ENCODE assay signal across 23 mouse cellular contexts in the genomic region with DNA sequence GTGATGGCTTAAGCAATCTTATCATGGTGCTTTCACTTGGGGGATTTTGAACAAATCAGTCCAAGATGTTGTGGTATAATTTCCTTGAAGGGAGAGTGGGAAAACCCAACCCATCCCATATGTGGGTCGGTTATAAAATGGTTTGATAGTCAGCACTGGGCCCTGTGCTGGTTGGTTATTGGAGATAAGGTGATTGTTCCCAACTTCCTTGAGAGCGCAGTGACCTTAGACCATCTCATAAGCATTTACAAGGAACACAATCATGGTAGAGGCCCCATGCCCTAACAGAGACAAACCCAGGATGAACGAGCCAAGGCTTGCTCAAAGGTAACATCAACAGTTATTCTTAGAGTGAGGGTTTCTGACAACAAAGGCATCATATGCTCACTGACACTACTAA. TPM values are rescaled to one million over a fixed set of nuclear protein-coding genes. Genes with fewer than 3 reads are reported as not detected.
DNase-seq lines count a peak whose midpoint lies in the region; ATAC-seq lines count a peak whose summit lies in the region.
"Had no signal": no experiment of that assay in that cellular context is flagged by ENCODE, and none has a peak within 500 bp of the region (broad histone marks: within the 10 kb centered on the region; RNA-seq: fewer than 3 reads in every experiment).

No protein-coding gene starts in this region.

- H3K9me3 ChIP-seq in intestine, embryonic 15.5 days = no peaks in the 10 kb centered on the region
- no peaks in the 10 kb centered on the region for H3K9me3 ChIP-seq in intestine, embryonic 16.5 days (ENCODE audit: control insufficient read depth, low read length)
- H3K9me3 ChIP-seq in limb, embryonic 10.5 days (replicated peaks) = no peaks in the 10 kb centered on the region
- H3K9me3 ChIP-seq: embryonic facial prominence, embryonic 13.5 days; embryonic facial prominence, embryonic 15.5 days; forebrain, embryonic 10.5 days; forebrain, embryonic 12.5 days had no signal

- no peaks in the 10 kb centered on the region for H3K36me3 ChIP-seq in intestine, embryonic 15.5 days
- H3K36me3 ChIP-seq in intestine, embryonic 16.5 days (ENCODE audit: control insufficient read depth, insufficient read depth, low read length) = no peaks in the 10 kb centered on the region
- H3K36me3 ChIP-seq in limb, embryonic 10.5 days = no peaks in the 10 kb centered on the region
- H3K36me3 ChIP-seq: embryonic facial prominence, embryonic 13.5 days; embryonic facial prominence, embryonic 15.5 days; forebrain, embryonic 10.5 days; forebrain, embryonic 12.5 days had no signal

- peak; percentile 82 for DNase-seq in large intestine, adult 2 months (ENCODE audit: low read depth, low spot score)
- DNase-seq in right cerebral cortex, postnatal 25 days = no peak
- DNase-seq in limb, embryonic 10.5 days (ENCODE audit: low spot score) = no peak
- DNase-seq in right cerebral cortex, postnatal 14 days = no peak
- DNase-seq: adrenal gland, adult 2 months; adrenal gland, postnatal 10 days; adrenal gland, postnatal 25 days; cerebellum, adult 11 months; cerebellum, adult 18-20 months; cerebellum, adult 8-10 months; cerebellum, adult 9-11 months; cerebellum, postnatal 14 days; cerebellum, postnatal 36 days; embryo, embryonic 11 days had no signal

- no peak overlapping the region for H3K4me2 ChIP-seq in intestine, embryonic 15.5 days (replicated peaks)
- H3K4me2 ChIP-seq in intestine, embryonic 16.5 days (ENCODE audit: low read depth, low read length) = no peak overlapping the region
- H3K4me2 ChIP-seq: embryonic facial prominence, embryonic 13.5 days; embryonic facial prominence, embryonic 15.5 days; forebrain, embryonic 12.5 days had no signal

- H3K27me3 ChIP-seq in intestine, embryonic 15.5 days (replicated peaks) = no peaks in the 10 kb centered on the region
- no peaks in the 10 kb centered on the region for H3K27me3 ChIP-seq in intestine, embryonic 16.5 days (replicated peaks; ENCODE audit: control insufficient read depth, insufficient read depth, low read length)
- no peaks in the 10 kb centered on the region for H3K27me3 ChIP-seq in limb, embryonic 10.5 days (ENCODE audit: low read depth, poor library complexity, severe bottlenecking)
- H3K27me3 ChIP-seq: embryonic facial prominence, embryonic 13.5 days; embryonic facial prominence, embryonic 15.5 days; forebrain, embryonic 12.5 days had no signal

- peak; percentile 88 for ATAC-seq in intestine, embryonic 15.5 days
- peak; percentile 88 for ATAC-seq in intestine, embryonic 16.5 days
- ATAC-seq: forebrain, embryonic 14.5 days had no signal

- 72% methylated on average over 3 of the region's 3 CpGs for WGBS in intestine, embryonic 15.5 days
- 57% methylated on average over 3 of the region's 3 CpGs for WGBS in intestine, embryonic 16.5 days
- WGBS in large intestine, adult 2 months = 23% methylated on average over 3 of the region's 3 CpGs
- WGBS in limb, embryonic 10.5 days = 94% methylated on average over 3 of the region's 3 CpGs

- no peak overlapping the region for H3K9ac ChIP-seq in intestine, embryonic 15.5 days
- no peak overlapping the region for H3K9ac ChIP-seq in intestine, embryonic 16.5 days (ENCODE audit: low read depth, low read length)
- H3K9ac ChIP-seq: embryonic facial prominence, embryonic 13.5 days; embryonic facial prominence, embryonic 15.5 days; forebrain, embryonic 12.5 days had no signal

- H3K4me1 ChIP-seq in intestine, embryonic 15.5 days (replicated peaks) = 0 out of 2 replicates have a peak, but pooled peaks cover 7% of the 10 kb centered on the region
- H3K4me1 ChIP-seq in intestine, embryonic 16.5 days (ENCODE audit: control insufficient read depth, insufficient read depth, low read length) = 0 out of 2 replicates have a peak, but pooled peaks cover 7% of the 10 kb centered on the region
- H3K4me1 ChIP-seq in limb, embryonic 10.5 days = no peaks in the 10 kb centered on the region
- H3K4me1 ChIP-seq: embryonic facial prominence, embryonic 13.5 days; embryonic facial prominence, embryonic 15.5 days; forebrain, embryonic 10.5 days; forebrain, embryonic 12.5 days had no signal

- H3K27ac ChIP-seq in intestine, embryonic 15.5 days = no peak overlapping the region
- 0 out of 2 replicates have a peak overlapping the region, but pooled peaks have one; percentile 47 for H3K27ac ChIP-seq in intestine, embryonic 16.5 days (ENCODE audit: low read length)
- H3K27ac ChIP-seq in limb, embryonic 10.5 days = no peak overlapping the region
- H3K27ac ChIP-seq: embryonic facial prominence, embryonic 13.5 days; embryonic facial prominence, embryonic 15.5 days; forebrain, embryonic 10.5 days; forebrain, embryonic 12.5 days had no signal

- no peak overlapping the region for H3K4me3 ChIP-seq in intestine, embryonic 15.5 days (replicated peaks)
- H3K4me3 ChIP-seq in intestine, embryonic 16.5 days (ENCODE audit: low read length) = no peak overlapping the region
- no peak overlapping the region for H3K4me3 ChIP-seq in limb, embryonic 10.5 days
- H3K4me3 ChIP-seq: embryonic facial prominence, embryonic 13.5 days; embryonic facial prominence, embryonic 15.5 days; erythroblast, embryonic 14.5 days; forebrain, embryonic 10.5 days; forebrain, embryonic 12.5 days had no signal

RNA-seq across cellular contexts. Expression of a gene that starts 28.6 kb away (rescaled TPM):
- 26.0 and 28.9 TPM in 2 replicates for polyA plus RNA-seq in intestine, embryonic 15.5 days (2015; fragmentation: Nextera tagmentation; extraction: Ambion mirVana)
- 26.3 and 33.1 TPM in 2 replicates for polyA plus RNA-seq in intestine, embryonic 16.5 days (2015; fragmentation: Nextera tagmentation; extraction: Ambion mirVana)
- polyA plus RNA-seq in large intestine, adult 2 months (2012; rRNA removed) = 67.5 and 107 TPM in 2 replicates
- 0.13 and 0.39 TPM in 2 replicates for polyA plus RNA-seq in limb, embryonic 10.5 days (2016; fragmentation: Nextera tagmentation; extraction: Ambion mirVana)
- polyA plus RNA-seq: C2C12; forebrain, embryonic 14.5 days had no signal

Comparison
In these comparisons a context has a peak if more than half of its experiments do, and no peak if none do; other contexts are left out.
1. RNA of a gene that starts 28.6 kb away (polyA plus RNA-seq): 67.5 to 107 TPM in large intestine, adult 2 months, 26.3 to 33.1 TPM in intestine, embryonic 16.5 days and 26.0 to 28.9 TPM in intestine, embryonic 15.5 days; 0.13 to 0.39 TPM in limb, embryonic 10.5 days; every median in the first group is over 10 times any median in the second.